Mouse (Mus musculus): ENCODE data around the gene Sumf2.
A peak's percentile ranks its signal among the peaks of the same experiment; 100 is the strongest.

Gene Sumf2

DNA sequence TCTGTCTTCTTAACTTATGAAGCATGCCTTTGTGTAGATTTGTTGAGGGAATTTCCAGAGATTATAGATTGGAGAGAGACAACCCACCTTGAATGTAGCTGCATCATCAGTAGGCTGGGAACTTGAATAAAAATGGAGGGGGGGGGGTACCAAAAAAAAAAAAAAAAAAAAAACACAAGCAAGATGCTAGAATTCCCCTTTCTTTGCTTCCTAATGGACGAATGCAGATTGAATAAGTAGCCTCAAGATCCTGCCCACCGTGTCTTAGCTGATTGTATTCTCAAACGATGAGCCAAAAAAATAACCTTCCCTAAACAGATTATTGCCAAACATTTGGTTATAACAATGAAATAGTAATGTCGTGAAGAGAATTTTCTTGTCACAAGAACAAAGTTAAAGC lies 61.0 kb downstream of the Sumf2 start:
- DNase-seq (ENCODE audit: low spot score in 2 of 2): no peak

DNA sequence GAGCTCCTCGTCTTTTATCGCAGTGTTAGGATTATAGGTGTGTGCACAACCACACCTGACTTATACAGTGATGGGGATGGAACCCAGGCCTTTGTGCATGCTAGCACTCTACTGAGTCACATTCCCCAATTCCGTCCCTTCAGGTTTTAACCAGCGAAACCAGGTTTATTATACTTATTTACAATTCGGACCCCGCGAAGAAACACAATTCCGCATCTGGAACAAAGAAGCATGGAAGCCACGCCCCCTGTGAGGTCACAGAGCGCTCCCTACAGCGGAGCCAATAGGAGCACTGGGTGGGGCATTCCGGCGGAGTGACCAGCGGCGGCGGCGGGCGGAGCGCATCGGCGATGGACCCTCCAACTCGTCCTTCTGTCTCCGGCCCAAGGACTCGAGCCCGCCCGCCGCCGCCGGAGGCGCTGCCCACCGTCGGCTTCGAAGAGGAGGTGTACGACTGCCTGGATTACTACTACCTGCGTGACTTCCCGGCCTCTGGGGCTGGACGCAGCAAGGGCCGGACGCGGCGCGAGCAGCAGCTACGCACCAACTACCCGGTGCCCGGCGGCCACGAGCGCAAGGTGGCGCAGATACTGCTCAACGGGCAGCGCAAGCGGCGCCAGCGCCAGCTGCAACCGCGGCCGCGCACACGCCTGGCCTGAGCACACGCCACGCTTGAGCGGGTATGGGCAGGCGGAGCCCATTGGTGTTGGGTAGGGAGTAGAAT lies 61.6 kb downstream of the Sumf2 start, which contains the start of gene Nupr1l:
Gene Nupr1l (plus strand): TSS at position 299 of the 724 bp plus-strand sequence.
- peak; percentile 84 to 89 for DNase-seq (ENCODE audit: low spot score in 2 of 2)

- no peak for DNase-seq (ENCODE audit: low spot score in 2 of 2)
Observed at GRCm38 (mm10) chr5:129909147-129909546, 62.4 kb downstream of the Sumf2 start.

- DNase-seq (ENCODE audit: low spot score in 2 of 2): no peak
Observed at GRCm38 (mm10) chr5:129909591-129909990, 62.8 kb downstream of the Sumf2 start.

Measured in frontal cortex, postnatal 36 days (tissue).